12 mouse cellular contexts compared by ENCODE assay signal in genomic region chr1:56979531-56980395, GRCm38 (mm10). TPM values are rescaled to one million over a fixed set of nuclear protein-coding genes. Genes with fewer than 3 reads are reported as not detected.
DNase-seq lines count a peak whose midpoint lies in the region; ATAC-seq and TF ChIP-seq lines count a peak whose summit lies in the region.
"Had no signal": no experiment of that assay in that cellular context is flagged by ENCODE, and none has a peak within 500 bp of the region (broad histone marks: within the 10 kb centered on the region; RNA-seq: fewer than 3 reads in every experiment).

No protein-coding gene starts in this region.

- 22% methylated on average over 7 of the region's 7 CpGs for WGBS in kidney, adult 2 months
- 3% methylated on average over 7 of the region's 7 CpGs for WGBS in limb, embryonic 11.5 days

- peaks cover 1% of the 10 kb centered on the region; the same call in 1 of the 2 replicates for H3K27me3 ChIP-seq in kidney, adult 2 months (replicated peaks; ENCODE audit: control insufficient read depth, insufficient read depth, low read length)
- peaks cover 71% of the 10 kb centered on the region for H3K27me3 ChIP-seq in limb, embryonic 11.5 days (ENCODE audit: control insufficient read depth, insufficient read depth, low read length)

- H3K4me2 ChIP-seq in limb, embryonic 11.5 days (ENCODE audit: low read depth, severe bottlenecking) = no peak overlapping the region

- no peak overlapping the region for H3K27ac ChIP-seq in kidney, adult 2 months (ENCODE audit: insufficient read depth, low read depth, low read length)
- H3K27ac ChIP-seq in bone marrow macrophage, adult 2 months (ENCODE audit: insufficient read depth, low read depth, low read length) = no peak overlapping the region
- H3K27ac ChIP-seq in limb, embryonic 11.5 days (replicated peaks; ENCODE audit: low read depth, low read length) = no peak overlapping the region

- no peaks in the 10 kb centered on the region; the same call in 1 of the 2 replicates for H3K9me3 ChIP-seq in limb, embryonic 11.5 days (ENCODE audit: control insufficient read depth, low read length)

- no peak overlapping the region for H3K4me3 ChIP-seq in kidney, adult 2 months (ENCODE audit: insufficient read depth, low read depth, low read length)
- peak overlapping the region; percentile 51 for H3K4me3 ChIP-seq in bone marrow macrophage, adult 2 months (ENCODE audit: insufficient read depth, low read length)
- H3K4me3 ChIP-seq in limb, embryonic 11.5 days (ENCODE audit: low read depth, low read length) = no peak overlapping the region

- no peak overlapping the region for H3K9ac ChIP-seq in limb, embryonic 11.5 days (ENCODE audit: low read length)

- ATAC-seq in limb, embryonic 11.5 days (ENCODE audit: insufficient number of reproducible peaks, low FRiP score, low TSS enrichment, low read depth) = no peak
- ATAC-seq: lung, postnatal 0 days had no signal

- TF ChIP-seq POLR2A in kidney, adult 2 months (IDR thresholded peaks at IDR 0.05; ENCODE audit: low read depth, low read length) = no peak
- TF ChIP-seq POLR2A in bone marrow macrophage, adult 2 months (IDR thresholded peaks at IDR 0.05; ENCODE audit: borderline replicate concordance, low read depth, low read length) = no peak

- peak; percentile 15 for DNase-seq in kidney, adult 2 months
- DNase-seq in kidney, postnatal 4 days = no peak
- DNase-seq in embryo, embryonic 9.5 days (ENCODE audit: extremely low spot score) = peak; percentile 42
- DNase-seq in limb, embryonic 11.5 days (ENCODE audit: low spot score) = peak; percentile 55
- no peak for DNase-seq in c-Kit-positive CD71-positive TER-119-positive erythroid progenitor cells, embryonic 14.5 days (ENCODE audit: low spot score)
- no peak for DNase-seq in cerebellum, adult 11 months
- DNase-seq: adrenal gland, postnatal 25 days; cerebellum, adult 8-10 months; liver; thymus, adult 2 months had no signal

- TF ChIP-seq CTCF in kidney, adult 2 months (conservative IDR thresholded peaks at IDR 0.05; ENCODE audit: insufficient read depth, insufficient read length, low read depth, low read length) = no peak
- no peak for TF ChIP-seq CTCF in bone marrow macrophage, adult 2 months (IDR thresholded peaks at IDR 0.05; ENCODE audit: low read depth, low read length)

- no peaks in the 10 kb centered on the region for H3K4me1 ChIP-seq in kidney, adult 2 months (ENCODE audit: control insufficient read depth, insufficient read depth, low read length)
- peaks cover 7% of the 10 kb centered on the region for H3K4me1 ChIP-seq in bone marrow macrophage, adult 2 months (ENCODE audit: control insufficient read depth, insufficient read depth, low read length)
- H3K4me1 ChIP-seq in limb, embryonic 11.5 days (ENCODE audit: control insufficient read depth, insufficient read depth, low read length) = 0 out of 2 replicates have a peak, but pooled peaks cover 3% of the 10 kb centered on the region

- H3K36me3 ChIP-seq in kidney, adult 2 months (ENCODE audit: control insufficient read depth, insufficient read depth, low read length) = no peaks in the 10 kb centered on the region
- no peaks in the 10 kb centered on the region for H3K36me3 ChIP-seq in limb, embryonic 11.5 days (ENCODE audit: control insufficient read depth, insufficient read depth, low read length)

RNA-seq across cellular contexts. Expression of gene Satb2, which starts 1.3 kb away (rescaled TPM):
- 4.7 and 5.4 TPM in 2 replicates for polyA plus RNA-seq in kidney, adult 2 months (2012; rRNA removed)
- polyA plus RNA-seq in bone marrow macrophage, adult 2 months (2012; ENCODE audit: insufficient read depth, insufficient read length, missing spikeins) = 2.0 and 3.2 TPM in 2 replicates
- polyA plus RNA-seq in limb, embryonic 11.5 days (2014; fragmentation: Nextera tagmentation; extraction: Ambion mirVana) = 1.5 and 1.8 TPM in 2 replicates

Comparison
In these comparisons a context has a peak if more than half of its experiments do, and no peak if none do; other contexts are left out.
1. DNase-seq: peak in kidney, adult 2 months (single experiment), embryo, embryonic 9.5 days (single experiment) and limb, embryonic 11.5 days (single experiment); none in kidney, postnatal 4 days (0 of 2), c-Kit-positive CD71-positive TER-119-positive erythroid progenitor cells, embryonic 14.5 days (single experiment) and cerebellum, adult 11 months (single experiment).